Mouse (Mus musculus): ENCODE data around the gene Hist2h2ac.

DNA sequence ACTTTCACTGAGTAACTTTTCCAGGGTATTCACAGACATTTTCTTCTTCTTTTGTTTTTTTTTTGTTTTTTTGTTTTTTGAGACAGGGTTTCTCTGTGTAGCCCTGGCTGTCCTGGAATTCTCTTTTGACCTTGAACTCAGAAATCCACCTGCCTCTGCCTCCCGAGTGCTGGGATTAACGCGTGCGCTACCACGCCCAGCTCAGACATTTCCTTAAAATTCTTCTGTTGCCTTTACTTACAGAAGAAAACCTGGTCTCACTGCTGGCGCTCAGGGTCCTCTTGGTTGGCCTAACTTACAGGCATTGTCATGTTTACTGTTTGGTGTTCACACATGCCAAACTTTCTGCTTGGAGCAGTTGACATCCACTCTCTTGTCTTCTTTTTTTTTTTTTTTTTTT, 45.4 kb downstream of the Hist2h2ac start:
- TF ChIP-seq CTCF (IDR thresholded peaks at IDR 0.05; ENCODE audit: low read depth) (no peak), EP300 (IDR thresholded peaks at IDR 0.05; ENCODE audit: low read depth) (no peak)

All from heart, postnatal 0 days (tissue).